Mouse (Mus musculus) stomach, postnatal 0 days (tissue): ENCODE data around the gene Nipa2.

Experiments
- CTCF ChIP-seq: IDR thresholded peaks from 2 replicates; pipeline ENCODE4 v1.5.1; 2016; ENCODE audit warnings: antibody characterized with exemption, low read depth, mild to moderate bottlenecking, moderate library complexity
- EP300 ChIP-seq: optimal IDR thresholded peaks from 2 replicates; pipeline ENCODE3; 2016; ENCODE audit warnings: antibody characterized with exemption

GRCm38 (mm10) chr7:56010318-56011017 lies 48.2 kb upstream of the Nipa2 start:
- TF ChIP-seq CTCF (no peak), EP300 (no peak)
